Mouse (Mus musculus) forebrain, postnatal 0 days (tissue): ENCODE data around the gene Bex3. TPM values are rescaled to one million over a fixed set of nuclear protein-coding genes. Genes with fewer than 3 reads are reported as not detected.
"Not testable (repeated sequence)": the region's sequence is repeated elsewhere in the genome, so short reads cannot be mapped to it uniquely, and the experiment has no call there.

ENCODE experiments used
- ATAC-seq: fragments of 200-750 bp; cut with Nextera tagmentation; 2 replicates; pipeline ENCODE4 v1.8.0; 2017; ENCODE audit warnings: mild to moderate bottlenecking, moderate library complexity
- DNase-seq: peaks from one replicate; pipeline ENCODE4 v3.0.0-alpha.2; 2015
- H3K27ac ChIP-seq: fragments of 300-500 bp; sonication (generic); 2 replicates; pipeline ENCODE4 v1.5.1; 2014; ENCODE audit warnings: low read depth, mild to moderate bottlenecking, antibody characterized with exemption, low read length, moderate library complexity, mixed read lengths
- H3K27me3 ChIP-seq: fragments of 300-500 bp; sonication (generic); 2 replicates; pipeline ENCODE4 v1.6.1; 2014; ENCODE audit warnings: mild to moderate bottlenecking, low read length, mixed read lengths; ENCODE audit not compliant: insufficient read depth
- H3K36me3 ChIP-seq: fragments of 300-500 bp; sonication (generic); 2 replicates; pipeline ENCODE4 v1.6.1; 2014; ENCODE audit warnings: mild to moderate bottlenecking, moderate library complexity; ENCODE audit not compliant: insufficient read depth
- H3K4me1 ChIP-seq: fragments of 300-500 bp; sonication (generic); 2 replicates; pipeline ENCODE4 v1.6.1; 2014; ENCODE audit warnings: antibody characterized with exemption; ENCODE audit not compliant: insufficient read depth
- H3K4me2 ChIP-seq: fragments of 300-500 bp; sonication (generic); 2 replicates; pipeline ENCODE4 v1.6.1; 2014; ENCODE audit warnings: low read depth, mild to moderate bottlenecking, moderate library complexity
- H3K4me3 ChIP-seq: fragments of 300-500 bp; sonication (generic); 2 replicates; pipeline ENCODE4 v1.5.1; 2014; ENCODE audit warnings: low read depth, low read length, mixed read lengths
- H3K9ac ChIP-seq: fragments of 300-500 bp; sonication (generic); 2 replicates; pipeline ENCODE4 v1.6.1; 2014; ENCODE audit warnings: mild to moderate bottlenecking
- H3K9me3 ChIP-seq: fragments of 300-500 bp; sonication (generic); 2 replicates; pipeline ENCODE4 v1.6.1; 2016; ENCODE audit warnings: low read length
- CTCF ChIP-seq: sonication (generic); IDR thresholded peaks from 2 replicates; pipeline ENCODE4 v1.5.1; 2016; ENCODE audit warnings: antibody characterized with exemption, control low read depth, low read depth
- WGBS: fragments of 180-500 bp; shearing (Covaris S2); extraction: QIAGEN DNeasy Blood & Tissue Kit; methylation state at CpG from one replicate; pipeline ENCODE4 v1.1.7; 2014; 5-methylcytosine and 5-hydroxymethylcytosine counted together
- polyA plus RNA-seq: library from polyadenylated mRNA; unstranded; fragments of >200 nt; fragmentation: Nextera tagmentation; extraction: Ambion mirVana; gene quantifications from 2 replicates; pipeline ENCODE4 v1.2.1, GENCODE M21; 2015
- total RNA-seq: library from RNA; depleted of rRNA; stranded (reverse); fragments of >200 nt; gene quantifications from 2 replicates; pipeline ENCODE4 v1.2.3, GENCODE M21; 2014; rRNA removed

Bex3 gene
- 219 and 271 TPM in 2 replicates for total RNA-seq
- 782 and 828 TPM in 2 replicates for polyA plus RNA-seq

GRCm38 (mm10) chrX:136269743-136270392 is at the start of gene Bex3:
Gene Bex3 (plus strand): TSS chrX:136270253.
- Histone ChIP-seq H3K9ac (peak within 1 kb of the TSS; percentile 51), H3K4me2 (peak within 1 kb of the TSS; percentile 46), H3K27ac (peak within 1 kb of the TSS; percentile 67), H3K4me3 (peak within 1 kb of the TSS; percentile 39)
- not testable (repeated sequence) for H3K4me1 ChIP-seq, H3K27me3 ChIP-seq, H3K36me3 ChIP-seq, H3K9me3 ChIP-seq
- peak; percentile 97 for ATAC-seq
- DNase-seq, result peak; percentile 52
- 39% methylated on average over 8 of the region's 30 CpGs for WGBS

DNA sequence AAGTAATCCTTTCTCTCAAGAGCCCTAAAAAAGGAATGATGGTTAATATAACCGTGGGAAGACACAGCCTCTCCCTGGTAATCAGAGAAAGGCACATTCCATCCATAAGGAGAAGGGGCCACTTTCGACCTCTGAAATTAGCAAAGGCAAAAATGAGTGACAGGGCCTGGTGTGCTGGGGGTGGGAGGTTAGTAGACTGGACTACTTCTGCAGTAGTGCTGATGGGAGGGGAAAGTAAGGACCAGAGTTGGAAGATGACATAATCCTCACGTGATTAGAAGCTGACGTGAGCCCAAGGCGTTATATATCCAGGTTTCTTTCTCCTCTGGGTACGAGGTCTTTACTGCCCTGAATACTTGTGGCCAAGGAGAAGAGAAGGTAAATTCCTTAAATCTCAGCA is 46.3 kb upstream of the Bex3 start:
- no peak overlapping the region for H3K4me2 ChIP-seq
- ATAC-seq, result no peak
- TF ChIP-seq CTCF, result no peak

DNA sequence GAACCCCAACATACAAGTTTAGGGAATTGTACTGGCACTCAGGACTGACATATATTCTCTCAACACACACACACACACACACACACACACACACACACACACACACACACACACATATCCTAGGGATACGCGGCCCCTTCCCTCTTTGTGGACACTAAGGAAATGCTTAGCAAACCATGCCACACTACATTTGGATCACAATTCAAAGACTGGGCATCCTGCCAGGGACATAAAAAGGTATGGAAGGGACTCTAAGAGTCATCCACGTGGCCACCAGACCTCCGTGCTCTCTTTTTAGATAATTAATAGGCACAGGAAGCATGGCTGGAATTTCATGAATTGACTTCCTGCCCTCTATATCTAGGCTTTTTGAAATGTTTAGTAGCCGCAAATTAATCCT is 42.3 kb upstream of the Bex3 start:
- DNase-seq (no peak), ATAC-seq (no peak)
- 61% methylated on average over 5 of the region's 5 CpGs for WGBS
- no peaks in the 10 kb centered on the region for H3K36me3 ChIP-seq
- no peak overlapping the region for H3K9ac ChIP-seq
- no peaks in the 10 kb centered on the region for H3K9me3 ChIP-seq
- H3K27ac ChIP-seq, result no peak overlapping the region
- no peak for TF ChIP-seq CTCF
- no peak overlapping the region for H3K4me3 ChIP-seq
- no peak overlapping the region for H3K4me2 ChIP-seq
- no peaks in the 10 kb centered on the region for H3K4me1 ChIP-seq
- H3K27me3 ChIP-seq, result no peaks in the 10 kb centered on the region

More for the DNA sequence above, 46.3 kb upstream of the Bex3 start:
- WGBS, result 74% methylated on average over 6 of the region's 6 CpGs
- no peak overlapping the region for H3K4me3 ChIP-seq
- H3K4me1 ChIP-seq, result no peaks in the 10 kb centered on the region
- DNase-seq, result no peak
- H3K9ac ChIP-seq, result no peak overlapping the region
- no peaks in the 10 kb centered on the region for H3K36me3 ChIP-seq
- H3K27me3 ChIP-seq, result no peaks in the 10 kb centered on the region
- H3K9me3 ChIP-seq, result no peaks in the 10 kb centered on the region
- H3K27ac ChIP-seq, result no peak overlapping the region

DNA sequence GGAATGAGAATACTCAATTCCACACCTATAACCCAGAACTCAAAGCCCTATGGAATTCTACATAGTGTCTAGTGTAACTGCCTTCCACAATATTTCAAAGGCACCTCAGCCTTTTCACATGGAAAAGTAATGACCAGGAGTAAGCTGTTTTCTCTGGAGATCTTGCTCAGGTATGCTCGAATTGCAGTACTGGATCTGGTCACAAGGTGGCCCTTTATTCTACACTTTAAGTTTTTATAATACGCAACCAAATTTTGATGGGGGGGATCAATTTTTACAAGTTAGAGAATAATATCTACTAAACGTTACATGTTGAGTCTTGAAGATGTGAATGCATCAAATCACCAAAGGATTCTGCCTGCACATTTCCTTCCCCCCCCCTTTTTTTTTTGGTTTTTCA is 31.9 kb upstream of the Bex3 start:
- 43% methylated on average over 3 of the region's 3 CpGs for WGBS
- peak; percentile 65 for DNase-seq

GRCm38 (mm10) chrX:136243181-136243580 is 26.9 kb upstream of the Bex3 start:
- H3K27ac ChIP-seq, result no peak overlapping the region
- TF ChIP-seq CTCF, result no peak
- WGBS, result 89% methylated on average over 2 of the region's 2 CpGs

More for the DNA sequence above, 31.9 kb upstream of the Bex3 start:
- Histone ChIP-seq H3K27me3 (no peaks in the 10 kb centered on the region), H3K27ac (no peak overlapping the region), H3K9ac (no peak overlapping the region), H3K9me3 (no peaks in the 10 kb centered on the region), H3K4me3 (no peak overlapping the region), H3K4me2 (no peak overlapping the region), H3K36me3 (no peaks in the 10 kb centered on the region), H3K4me1 (no peaks in the 10 kb centered on the region)
- TF ChIP-seq CTCF, result peak; percentile 58
- ATAC-seq, result no peak

DNA sequence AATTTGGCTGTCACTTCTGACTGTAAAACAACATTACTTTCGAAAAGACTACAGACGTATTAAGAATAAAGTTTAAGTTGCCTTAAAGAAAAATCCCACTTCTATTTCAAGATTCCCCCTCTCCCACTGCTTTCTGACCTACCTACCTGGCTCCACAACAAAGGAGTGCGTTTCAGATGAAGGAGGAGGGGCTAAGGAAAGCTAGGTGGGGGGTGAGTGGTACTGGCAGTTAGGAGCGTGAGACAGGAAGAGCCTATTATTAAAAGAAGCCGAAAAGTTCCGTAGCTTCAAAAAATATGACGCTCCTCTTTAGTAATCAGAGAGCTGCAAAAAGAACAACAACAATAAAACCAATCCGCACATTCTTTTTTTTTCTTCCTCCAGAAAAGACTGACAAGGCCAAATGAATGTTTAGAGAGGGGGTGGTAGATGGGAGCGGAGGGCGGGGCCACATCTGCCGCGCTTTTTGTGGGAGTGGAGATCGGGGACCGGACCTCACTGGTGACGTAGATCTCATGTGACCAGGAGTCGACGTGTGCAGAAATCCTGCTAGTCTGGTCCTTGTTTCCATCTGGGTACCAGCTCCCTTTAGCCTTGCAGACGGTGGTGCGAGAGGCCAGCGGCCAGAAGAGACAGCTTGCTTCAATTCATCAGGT is 25.4 kb upstream of the Bex3 start, which contains the start of gene Tceal9:
Gene Tceal9 (plus strand): TSS at position 506 of the 656 bp plus-strand sequence.
- 0 out of 2 replicates have a peak, but pooled peaks cover 2% of the 10 kb centered on the region for H3K36me3 ChIP-seq
- no peaks in the 10 kb centered on the region for H3K9me3 ChIP-seq
- H3K4me2 ChIP-seq, result peak within 1 kb of the TSS; percentile 49
- peak; percentile 80 for DNase-seq
- peak within 1 kb of the TSS; percentile 48 for H3K4me3 ChIP-seq
- WGBS, result 31% methylated on average over 20 of the region's 20 CpGs
- H3K9ac ChIP-seq, result peak within 1 kb of the TSS; percentile 55
- peak within 1 kb of the TSS; percentile 67 for H3K27ac ChIP-seq
- peak; percentile 94 for ATAC-seq
- no peaks in the 10 kb centered on the region for H3K27me3 ChIP-seq
- TF ChIP-seq CTCF, result no peak
- no peaks in the 10 kb centered on the region for H3K4me1 ChIP-seq

More at GRCm38 (mm10) chrX:136243181-136243580, 26.9 kb upstream of the Bex3 start:
- Histone ChIP-seq H3K4me1 (no peaks in the 10 kb centered on the region), H3K9me3 (no peaks in the 10 kb centered on the region), H3K36me3 (0 out of 2 replicates have a peak, but pooled peaks cover 2% of the 10 kb centered on the region), H3K4me2 (no peak overlapping the region), H3K27me3 (no peaks in the 10 kb centered on the region), H3K4me3 (no peak overlapping the region), H3K9ac (no peak overlapping the region)
- DNase-seq (no peak), ATAC-seq (no peak)

- Histone ChIP-seq H3K4me3 (peak overlapping the region; percentile 48), H3K27me3 (no peaks in the 10 kb centered on the region), H3K9me3 (no peaks in the 10 kb centered on the region), H3K36me3 (0 out of 2 replicates have a peak, but pooled peaks cover 2% of the 10 kb centered on the region), H3K9ac (peak overlapping the region; percentile 55), H3K27ac (peak overlapping the region; percentile 67), H3K4me2 (peak overlapping the region; percentile 49), H3K4me1 (no peaks in the 10 kb centered on the region)
- no peak for TF ChIP-seq CTCF
- DNase-seq (peak; percentile 50), ATAC-seq (peak; percentile 80)
- 25% methylated on average over 15 of the region's 15 CpGs for WGBS
Measured at GRCm38 (mm10) chrX:136245521-136246071, 24.5 kb upstream of the Bex3 start.
